Comparison of ENCODE assay signal across 7 mouse cellular contexts in genomic region chr6:87399137-87399536, GRCm38 (mm10). TPM values are rescaled to one million over a fixed set of nuclear protein-coding genes. Genes with fewer than 3 reads are reported as not detected.
DNase-seq lines count a peak whose midpoint lies in the region; ATAC-seq lines count a peak whose summit lies in the region.

No protein-coding gene starts in this region.

- intact Hi-C loops in gastrocnemius, postnatal 36 days (cut with DNase I): loop anchor here (5.0 kb wide), 1 partner anchor 53 kb away; no protein-coding TSS in a partner anchor

- ATAC-seq in megakaryocyte progenitor cell, adult 5-6 weeks (replicated peaks; ENCODE audit: poor library complexity): peak; percentile 87

- peak; percentile 69 to 76 for DNase-seq in CD8-positive naive resting alpha-beta T cell, adult 2 months (ENCODE audit: low read depth in 2 of 2, low spot score in 2 of 2)
- DNase-seq in Muller cell, postnatal 12 days (ENCODE audit: inconsistent ontology term): peak; percentile 64
- peak; percentile 22 for DNase-seq in cerebellum, adult 9-11 months
- peak; percentile 49 to 66 for DNase-seq in gastrocnemius, postnatal 36 days
- DNase-seq in layer of hippocampus, adult 9-11 months: peak; percentile 31
- peak; percentile 65 to 75 for DNase-seq in spleen, postnatal 14 days (ENCODE audit: low spot score in 2 of 2)

RNA-seq across cellular contexts. Expression of gene Gkn3, which starts 10.4 kb away (rescaled TPM):
- under 1 TPM; 0.41 to 0.94 TPM for total RNA-seq in gastrocnemius, postnatal 36 days (2021)
- total RNA-seq in megakaryocyte progenitor cell, adult 5-6 weeks (2015): not detected in 2 replicates
- not detected in 2 replicates for total RNA-seq in megakaryocyte progenitor cell, adult 5-6 weeks (2017)

RNA-seq across cellular contexts. Expression of gene Gkn2, which starts 26.0 kb away (rescaled TPM):
- total RNA-seq in gastrocnemius, postnatal 36 days (2021): not detected
- total RNA-seq in megakaryocyte progenitor cell, adult 5-6 weeks (2015): not detected in 2 replicates
- not detected in 2 replicates for total RNA-seq in megakaryocyte progenitor cell, adult 5-6 weeks (2017)

RNA-seq across cellular contexts. Expression of gene Bmp10, which starts 29.7 kb away (rescaled TPM):
- total RNA-seq in gastrocnemius, postnatal 36 days (2021): not detected
- not detected in 2 replicates for total RNA-seq in megakaryocyte progenitor cell, adult 5-6 weeks (2015)
- not detected in 2 replicates for total RNA-seq in megakaryocyte progenitor cell, adult 5-6 weeks (2017)

RNA-seq across cellular contexts. Expression of gene Gkn1, which starts 48.4 kb away (rescaled TPM):
- not detected for total RNA-seq in gastrocnemius, postnatal 36 days (2021)
- not detected in 2 replicates for total RNA-seq in megakaryocyte progenitor cell, adult 5-6 weeks (2015)
- total RNA-seq in megakaryocyte progenitor cell, adult 5-6 weeks (2017): not detected in 2 replicates

Comparison
In these comparisons a context has a peak if more than half of its experiments do, and no peak if none do; other contexts are left out.
1. Peak in every context shown above with its lines: DNase-seq and ATAC-seq.
2. DNase-seq: peak in every context shown above with its lines; median percentile 72 in CD8-positive naive resting alpha-beta T cell, adult 2 months; 70 in spleen, postnatal 14 days; 64 in Muller cell, postnatal 12 days; 58 in gastrocnemius, postnatal 36 days; 31 in layer of hippocampus, adult 9-11 months; 22 in cerebellum, adult 9-11 months.